Mouse (Mus musculus) mesoderm, embryonic 11.5 days (tissue): ENCODE measurements around the gene Mphosph8.
A peak's percentile ranks its signal among the peaks of the same experiment; 100 is the strongest.

Experiments
- DNase-seq: peaks from one replicate; pipeline ENCODE4 v3.0.0-alpha.2; 2012; ENCODE audit warnings: low read depth, low spot score

Mphosph8 gene

GRCm38 (mm10) chr14:56667969-56668802, at the start of gene Mphosph8:
Mphosph8 (plus strand) TSS chr14:56668248.
- DNase-seq = peak; percentile 100

GRCm38 (mm10) chr14:56620425-56620824, 47.6 kb upstream of the Mphosph8 start:
- DNase-seq = no peak

DNA sequence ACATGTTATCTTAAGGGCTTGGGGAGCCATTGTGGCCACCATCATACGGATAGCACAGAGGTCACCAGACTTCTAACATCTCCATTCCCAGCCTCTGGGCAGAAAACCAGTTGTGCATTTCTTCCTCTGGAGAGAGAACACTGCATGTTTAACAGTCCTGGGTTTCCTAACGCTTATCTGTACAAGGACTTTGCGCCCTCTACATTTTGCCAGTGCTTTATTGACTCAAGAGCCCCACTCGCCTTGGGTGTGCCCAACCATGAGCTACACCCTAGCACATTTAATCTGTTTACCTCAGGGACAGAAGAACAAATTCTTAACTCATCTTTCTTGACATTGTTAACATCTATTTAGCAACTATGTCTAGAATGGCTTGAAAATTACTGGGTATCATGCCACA, 41.8 kb upstream of the Mphosph8 start:
- no peak for DNase-seq

- DNase-seq = no peak
These were observed 39.7 kb upstream of the Mphosph8 start for GRCm38 (mm10) chr14:56628336-56628735.

- DNase-seq = no peak
These were observed 36.9 kb upstream of the Mphosph8 start for GRCm38 (mm10) chr14:56631109-56631508.

DNA sequence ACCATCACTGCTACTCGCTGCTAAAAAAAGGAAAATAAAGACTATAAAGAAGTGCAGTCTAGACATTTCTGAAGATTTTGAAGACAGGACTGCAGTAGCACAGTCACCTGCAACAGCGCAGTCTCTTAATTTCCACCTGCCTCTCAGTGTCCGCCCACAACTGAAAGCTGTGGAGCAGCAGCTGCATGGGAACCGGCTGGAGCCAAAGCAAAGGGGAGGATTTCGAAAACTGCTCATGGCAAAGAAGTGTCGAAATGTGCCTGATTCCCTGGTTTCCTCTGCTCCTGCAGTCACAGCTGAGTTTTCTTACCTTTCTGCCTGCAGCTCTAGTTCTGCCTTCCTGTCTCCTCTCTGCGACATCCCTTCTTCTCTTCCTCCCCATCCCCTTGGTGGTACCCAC, 20.8 kb upstream of the Mphosph8 start:
- no peak for DNase-seq

- DNase-seq = no peak
These were observed 18.6 kb upstream of the Mphosph8 start for GRCm38 (mm10) chr14:56649448-56649847.

DNA sequence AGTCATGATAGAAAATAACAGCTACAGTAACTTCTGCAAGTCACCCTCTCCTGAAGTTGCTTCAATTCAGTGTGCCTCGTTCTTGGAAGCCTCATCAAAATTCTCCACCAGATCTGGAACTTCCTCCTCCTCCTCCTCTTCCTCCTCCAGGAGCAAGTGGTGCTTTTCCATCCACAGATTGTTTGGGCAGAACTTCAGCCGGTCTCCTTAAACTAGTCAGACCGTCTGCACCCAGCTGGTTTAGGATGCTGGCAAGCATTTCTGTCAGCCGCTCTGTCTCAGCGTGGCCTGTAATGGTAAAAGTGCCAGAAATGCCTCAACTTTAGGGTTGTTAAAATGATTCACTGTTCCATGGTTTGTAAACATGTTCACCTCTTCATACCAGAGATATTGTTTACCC, 2.4 kb upstream of the Mphosph8 start:
- DNase-seq = no peak

DNA sequence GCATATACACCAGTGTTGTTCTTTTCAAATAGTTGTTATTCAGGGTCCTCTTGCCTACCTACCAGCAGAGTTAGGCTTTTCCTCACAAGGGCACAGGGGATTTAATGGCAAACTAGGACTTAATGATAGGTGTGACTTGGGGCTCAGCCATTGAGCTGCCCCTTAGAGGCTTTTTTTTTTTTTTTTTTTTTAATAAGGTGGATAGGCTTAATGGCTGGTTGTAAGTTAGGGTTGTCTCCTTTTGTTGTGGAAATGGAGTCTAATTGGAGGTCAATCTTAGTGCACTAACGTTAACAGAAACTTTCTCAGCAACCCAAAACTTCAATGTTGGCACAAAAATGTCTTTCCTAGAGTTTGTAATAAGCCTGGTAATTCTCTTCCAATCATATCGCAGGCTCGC, 1.1 kb upstream of the Mphosph8 start:
- no peak for DNase-seq

DNA sequence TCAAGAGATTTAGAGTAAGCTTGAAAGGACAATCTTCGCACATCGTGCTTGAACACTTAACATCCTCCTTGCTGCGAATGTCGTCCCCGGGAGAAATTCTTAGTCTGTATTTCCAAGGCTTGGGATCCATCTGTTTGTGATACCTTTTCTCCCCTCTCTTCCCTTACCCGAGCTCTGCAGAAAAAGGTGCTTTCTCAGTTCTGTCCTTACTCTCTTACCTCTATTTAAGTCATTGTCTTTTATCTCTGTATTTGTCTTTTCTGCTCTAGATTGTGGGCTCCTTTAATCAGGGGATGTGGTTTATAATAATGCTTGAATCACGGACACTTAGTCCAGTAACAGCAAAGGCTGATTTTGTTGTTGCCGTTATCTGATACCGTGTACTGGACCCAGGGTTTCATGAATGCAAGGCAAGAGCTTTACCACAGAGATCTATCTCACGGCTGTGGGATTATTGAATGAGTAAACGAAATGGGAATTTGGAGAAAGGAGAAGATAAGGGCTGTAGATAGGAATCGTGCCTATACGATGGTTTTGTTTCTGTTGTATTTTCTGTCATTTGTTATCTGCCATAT, 1.1 kb downstream of the Mphosph8 start:
- DNase-seq = no peak

DNA sequence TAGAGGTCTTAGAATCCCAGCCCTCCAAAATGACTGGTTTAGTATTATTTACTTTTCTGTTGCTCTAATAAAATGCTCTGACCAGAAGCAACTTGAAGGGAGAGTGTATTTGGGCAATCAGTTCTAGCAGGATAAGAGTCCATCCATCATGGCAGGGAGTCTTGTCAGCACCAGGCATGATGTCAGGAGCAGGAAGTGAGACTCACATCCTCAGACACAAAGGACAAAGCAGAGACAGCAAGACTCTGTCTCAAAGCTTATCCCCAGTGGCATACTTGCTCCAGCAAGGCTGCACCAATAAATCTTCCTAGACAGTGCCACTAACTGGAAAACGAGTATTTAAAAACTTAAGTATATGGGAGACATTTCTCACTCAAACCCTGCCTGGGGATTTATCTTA, 17.4 kb downstream of the Mphosph8 start:
- peak; percentile 56 for DNase-seq

DNA sequence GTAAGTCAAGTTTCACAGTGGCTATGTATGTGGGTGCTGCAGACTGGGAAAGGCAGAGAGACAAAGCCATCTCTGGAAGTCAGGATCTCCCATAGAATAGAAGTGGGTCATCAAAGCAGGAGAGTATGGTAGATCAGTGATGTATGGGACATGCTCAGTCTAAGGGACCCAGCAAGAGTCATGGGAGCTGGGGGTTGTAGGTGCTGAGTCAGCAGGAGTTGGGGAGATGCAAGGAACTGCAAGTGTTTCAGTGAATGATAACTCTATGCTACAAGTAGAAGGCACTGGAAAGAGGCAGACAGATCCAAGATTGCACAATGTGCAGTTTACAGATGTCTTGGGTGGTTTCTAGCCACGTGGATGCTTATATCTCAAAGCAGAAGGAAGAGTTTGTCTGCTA, 21.1 kb downstream of the Mphosph8 start:
- no peak for DNase-seq

GRCm38 (mm10) chr14:56689766-56690165, 21.7 kb downstream of the Mphosph8 start:
- DNase-seq = no peak

GRCm38 (mm10) chr14:56695495-56695894, 27.4 kb downstream of the Mphosph8 start:
- no peak for DNase-seq

- no peak for DNase-seq
These were observed 29.8 kb downstream of the Mphosph8 start for GRCm38 (mm10) chr14:56697836-56698235.

DNA sequence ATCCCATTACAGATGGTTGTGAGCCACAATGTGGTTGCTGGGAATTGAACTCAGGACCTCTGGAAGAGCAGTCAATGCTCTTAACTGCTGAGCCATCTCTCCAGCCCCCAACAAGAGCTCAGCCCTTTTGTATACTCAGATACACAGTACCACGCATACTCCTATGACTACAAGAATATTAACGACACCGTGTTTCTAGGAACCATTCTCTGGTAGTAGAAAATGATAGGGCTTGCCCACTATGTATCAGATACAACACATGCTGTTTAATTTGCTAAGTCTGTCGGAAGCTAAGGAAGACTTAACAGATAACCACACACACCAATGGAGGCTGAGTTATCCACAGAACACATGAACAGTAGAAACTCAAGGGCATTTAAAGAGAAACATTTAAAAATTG, 34.6 kb downstream of the Mphosph8 start:
- no peak for DNase-seq

DNA sequence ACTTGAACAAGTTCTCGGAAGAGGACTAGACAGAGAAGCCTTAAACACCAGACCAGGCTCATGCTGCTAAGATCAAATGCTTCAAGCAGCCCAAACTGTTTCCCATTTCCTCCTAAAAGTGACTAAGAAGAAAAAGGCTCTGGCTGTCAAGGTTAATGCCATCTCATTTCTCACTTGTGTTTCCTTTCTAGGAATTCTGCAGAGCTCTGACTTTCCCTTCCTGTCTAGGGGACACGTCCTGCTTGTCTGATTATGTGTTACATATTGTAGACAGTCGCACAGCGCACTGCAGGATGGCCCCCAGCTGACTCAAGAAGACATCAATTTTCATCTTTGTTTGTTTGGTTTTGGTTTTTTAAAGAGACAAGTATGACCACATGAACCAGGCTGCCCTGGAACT, 37.6 kb downstream of the Mphosph8 start:
- peak; percentile 6 for DNase-seq

DNA sequence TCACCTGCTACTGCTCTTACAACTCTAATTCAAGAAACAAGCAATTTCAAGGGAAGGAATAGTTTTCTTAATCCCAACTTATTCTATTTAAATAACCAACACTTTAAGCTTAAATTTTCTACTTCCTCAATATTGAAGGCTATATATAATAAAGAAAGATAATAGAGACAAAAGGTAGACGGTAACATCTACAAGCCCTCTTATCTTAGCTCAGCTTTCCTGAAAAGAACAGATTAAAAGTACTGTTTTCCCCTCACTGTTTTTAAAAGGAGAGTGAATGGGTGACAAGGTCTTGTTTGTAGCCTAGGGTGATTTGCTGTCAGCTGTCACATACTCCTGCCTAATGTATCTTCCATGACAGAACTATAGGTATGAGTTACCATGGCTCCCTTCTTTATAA, 58.4 kb downstream of the Mphosph8 start:
- no peak for DNase-seq

- DNase-seq = no peak
These were observed 72.1 kb downstream of the Mphosph8 start for GRCm38 (mm10) chr14:56740175-56740574.
